Mouse (Mus musculus): Measurements from ENCODE around the gene Dhx37. TPM values are rescaled to one million over a fixed set of nuclear protein-coding genes. Genes with fewer than 3 reads are reported as not detected.
"Not testable (repeated sequence)": the region's sequence is repeated elsewhere in the genome, so short reads cannot be mapped to it uniquely, and the experiment has no call there.

Dhx37 gene
- polyA plus RNA-seq, 1 experiment from 2014 or later: 10.2 TPM

DNA sequence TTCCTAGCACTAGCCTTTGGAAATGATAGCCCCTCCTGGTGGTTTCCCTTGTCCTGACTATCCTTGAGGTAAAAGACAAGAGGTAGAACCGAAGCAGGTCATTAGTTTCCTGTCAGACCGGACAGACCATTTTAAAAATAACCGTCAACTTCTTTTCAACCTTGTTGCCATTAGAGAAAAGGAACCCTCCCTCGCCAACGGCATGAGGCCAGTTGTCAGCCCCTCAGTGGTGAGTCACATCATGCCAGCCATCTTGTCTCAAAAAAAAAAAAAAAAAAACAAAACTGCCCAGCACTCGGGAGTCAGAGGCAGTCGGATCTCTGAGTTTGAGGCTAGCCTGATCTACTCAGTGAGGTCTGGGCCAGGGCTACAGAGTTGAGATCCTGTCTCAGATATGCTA is 33.0 kb downstream of the Dhx37 start:
- WGBS: 43% methylated on average over 7 of the region's 7 CpGs

DNA sequence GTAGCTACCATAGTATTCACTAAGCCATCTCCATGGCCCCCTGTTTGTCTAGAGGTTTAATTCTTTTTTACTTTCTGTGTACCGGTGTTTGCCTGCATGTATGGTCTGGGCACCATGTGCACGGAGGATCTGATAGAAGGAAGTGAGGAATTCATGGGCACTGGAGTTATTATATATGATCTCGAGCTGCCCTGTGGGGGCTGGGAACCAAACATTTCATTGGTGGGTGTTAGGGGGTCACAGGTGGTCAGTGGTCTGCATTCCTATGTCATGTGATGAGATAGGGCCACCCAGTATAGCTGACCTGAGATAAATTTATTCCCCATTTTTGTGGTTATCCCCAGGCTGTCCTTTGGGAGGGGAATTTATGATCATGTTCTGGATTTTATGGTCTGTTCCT is 38.9 kb downstream of the Dhx37 start:
- 0 out of 2 replicates have a peak overlapping the region, but pooled peaks have one; percentile 61 for H3K4me2 ChIP-seq (replicated peaks)
- H3K36me3 ChIP-seq (replicated peaks; ENCODE audit: control insufficient read depth, insufficient read depth): no peaks in the 10 kb centered on the region
- WGBS: 55% methylated on average over 3 of the region's 3 CpGs
- DNase-seq (ENCODE audit: low spot score) (no peak), ATAC-seq (ENCODE audit: low FRiP score) (no peak)
- no peaks in the 10 kb centered on the region for H3K27me3 ChIP-seq (ENCODE audit: control insufficient read depth, insufficient read depth, low read length)
- peaks cover 35% of the 10 kb centered on the region for H3K4me1 ChIP-seq (replicated peaks; ENCODE audit: control insufficient read depth, insufficient read depth, low read length)
- H3K27ac ChIP-seq: peak overlapping the region; percentile 100
- H3K4me3 ChIP-seq (replicated peaks; ENCODE audit: low read length): no peak overlapping the region
- H3K9ac ChIP-seq: 0 out of 2 replicates have a peak overlapping the region, but pooled peaks have one; percentile 30
- H3K9me3 ChIP-seq (ENCODE audit: control insufficient read depth, low read length): no peaks in the 10 kb centered on the region

More for the DNA sequence above, 33.0 kb downstream of the Dhx37 start:
- Histone ChIP-seq H3K36me3 (replicated peaks; ENCODE audit: control insufficient read depth, insufficient read depth) (no peaks in the 10 kb centered on the region), H3K27ac (no peak overlapping the region), H3K4me2 (replicated peaks) (no peak overlapping the region), H3K27me3 (ENCODE audit: control insufficient read depth, insufficient read depth, low read length) (no peaks in the 10 kb centered on the region), H3K9me3 (ENCODE audit: control insufficient read depth, low read length) (no peaks in the 10 kb centered on the region), H3K4me1 (replicated peaks; ENCODE audit: control insufficient read depth, insufficient read depth, low read length) (no peaks in the 10 kb centered on the region; the same call in 1 of the 2 replicates), H3K4me3 (replicated peaks; ENCODE audit: low read length) (no peak overlapping the region), H3K9ac (no peak overlapping the region)
- peak; percentile 23 for DNase-seq (ENCODE audit: low spot score)
- no peak for ATAC-seq (ENCODE audit: low FRiP score)

DNA sequence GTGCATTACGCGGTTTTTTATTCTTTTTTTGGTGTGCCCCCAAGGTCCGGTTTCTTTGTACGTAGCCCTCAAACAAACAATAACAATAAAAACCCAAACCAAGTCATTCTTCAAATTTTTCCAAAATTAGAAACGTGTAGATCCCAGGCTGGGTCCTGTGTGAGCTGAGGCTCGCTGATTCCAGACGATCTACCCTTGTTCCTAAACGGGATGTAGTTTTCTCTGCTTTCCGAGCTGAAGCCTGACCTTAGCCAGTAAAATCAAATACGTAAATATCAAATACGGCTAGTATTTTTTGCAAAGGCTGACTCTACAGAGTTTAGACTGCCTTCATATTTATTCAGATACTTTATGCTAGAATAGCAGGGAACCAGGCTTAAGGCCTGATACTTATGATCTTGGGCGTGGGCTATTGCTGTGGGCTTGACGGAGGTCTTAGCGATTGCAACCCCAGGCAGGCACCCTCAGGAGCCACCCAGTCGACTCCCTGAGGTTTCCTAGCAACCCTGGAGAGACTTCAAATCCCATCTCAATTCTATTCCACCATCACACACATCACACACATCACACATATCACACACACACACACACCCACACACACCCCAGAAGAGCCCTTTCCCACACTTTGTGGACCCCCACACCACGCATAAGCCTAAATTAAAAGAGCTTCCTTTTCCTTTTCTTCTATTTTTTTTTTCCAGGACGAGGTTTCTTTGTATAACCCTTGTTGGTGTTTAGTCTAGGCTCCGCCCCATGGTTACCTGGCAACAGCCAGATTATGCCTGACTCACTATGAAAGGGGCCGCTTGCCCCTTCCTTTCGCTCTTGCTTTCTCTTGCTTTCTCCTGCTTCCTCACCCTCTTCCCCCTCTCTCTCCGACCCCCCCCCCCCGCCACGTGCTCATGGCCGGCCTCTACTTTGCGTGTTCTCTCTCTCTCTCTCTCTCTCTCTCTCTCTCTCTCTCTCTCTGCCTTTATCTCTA is 40.0 kb downstream of the Dhx37 start:
- peak overlapping the region; percentile 29 for H3K4me3 ChIP-seq (replicated peaks; ENCODE audit: low read length)
- ATAC-seq (ENCODE audit: low FRiP score) (peak; percentile 78), DNase-seq (ENCODE audit: low spot score) (peak; percentile 85)
- H3K27ac ChIP-seq: peak overlapping the region; percentile 100
- H3K4me1 ChIP-seq (replicated peaks; ENCODE audit: control insufficient read depth, insufficient read depth, low read length): peaks cover 35% of the 10 kb centered on the region
- H3K27me3 ChIP-seq (ENCODE audit: control insufficient read depth, insufficient read depth, low read length): no peaks in the 10 kb centered on the region
- H3K9ac ChIP-seq: peak overlapping the region; percentile 64
- H3K4me2 ChIP-seq (replicated peaks): peak overlapping the region; percentile 61
- H3K36me3 ChIP-seq (replicated peaks; ENCODE audit: control insufficient read depth, insufficient read depth): no peaks in the 10 kb centered on the region
- no peaks in the 10 kb centered on the region for H3K9me3 ChIP-seq (ENCODE audit: control insufficient read depth, low read length)
- 8% methylated on average over 20 of the region's 25 CpGs for WGBS

DNA sequence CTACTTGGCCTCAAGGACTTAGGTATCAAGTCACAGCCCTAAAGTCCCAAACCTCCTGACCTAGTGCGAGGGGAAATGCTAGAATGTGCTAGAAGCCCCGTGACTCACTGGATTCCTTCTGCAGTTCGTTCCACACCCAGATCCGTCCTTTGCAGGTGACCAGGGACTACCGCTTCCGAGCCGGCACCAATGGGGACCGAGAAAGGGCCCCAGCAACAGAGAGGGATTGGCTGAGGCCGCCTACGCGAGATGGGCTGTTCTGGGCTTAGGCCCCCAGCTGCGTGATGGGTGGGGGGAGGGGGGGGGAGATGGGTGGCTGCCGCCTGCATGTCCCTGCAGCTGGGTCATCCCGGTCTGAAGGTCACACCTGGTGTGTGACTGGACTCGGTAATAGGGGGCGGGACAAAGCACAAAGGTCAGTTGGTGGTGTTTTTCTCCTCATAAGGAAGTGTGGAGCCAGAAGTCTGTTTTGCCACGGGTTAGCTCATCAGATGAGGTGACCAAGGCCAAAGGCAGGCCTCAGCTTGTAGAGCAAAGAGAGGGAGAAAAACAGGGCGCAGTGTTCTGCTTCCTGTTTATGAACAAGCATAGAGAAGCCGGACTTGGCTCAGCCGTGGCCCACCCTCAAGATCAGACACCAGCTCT is 40.8 kb downstream of the Dhx37 start:
- H3K27me3 ChIP-seq (ENCODE audit: control insufficient read depth, insufficient read depth, low read length): no peaks in the 10 kb centered on the region
- DNase-seq (ENCODE audit: low spot score) (peak; percentile 91), ATAC-seq (ENCODE audit: low FRiP score) (peak; percentile 90)
- peak overlapping the region; percentile 29 for H3K4me3 ChIP-seq (replicated peaks; ENCODE audit: low read length)
- H3K9ac ChIP-seq: peak overlapping the region; percentile 64
- no peaks in the 10 kb centered on the region for H3K9me3 ChIP-seq (ENCODE audit: control insufficient read depth, low read length)
- peak overlapping the region; percentile 61 for H3K4me2 ChIP-seq (replicated peaks)
- H3K27ac ChIP-seq: peak overlapping the region; percentile 100
- 2% methylated on average over 20 of the region's 20 CpGs for WGBS
- H3K4me1 ChIP-seq (replicated peaks; ENCODE audit: control insufficient read depth, insufficient read depth, low read length): peaks cover 35% of the 10 kb centered on the region
- no peaks in the 10 kb centered on the region for H3K36me3 ChIP-seq (replicated peaks; ENCODE audit: control insufficient read depth, insufficient read depth)

DNA sequence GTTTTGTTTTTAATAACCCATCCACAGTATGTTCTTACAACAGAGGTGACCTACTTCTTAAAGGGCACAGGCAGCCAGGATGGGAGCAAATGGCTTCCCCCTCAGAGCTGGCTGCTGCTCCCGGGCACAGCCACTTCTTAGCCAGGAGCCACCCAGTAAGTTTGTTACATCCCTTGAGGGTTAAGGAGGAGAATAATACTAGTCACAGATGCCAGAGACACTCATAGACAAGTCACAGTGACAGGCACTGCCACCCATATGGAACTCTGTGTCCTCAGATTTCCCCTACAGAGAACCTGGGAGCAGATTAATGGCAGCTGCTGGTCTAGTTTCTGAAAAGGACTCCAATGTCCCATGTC is 41.3 kb downstream of the Dhx37 start:
- ATAC-seq (ENCODE audit: low FRiP score): no peak
- no peaks in the 10 kb centered on the region for H3K9me3 ChIP-seq (ENCODE audit: control insufficient read depth, low read length)
- peaks cover 35% of the 10 kb centered on the region for H3K4me1 ChIP-seq (replicated peaks; ENCODE audit: control insufficient read depth, insufficient read depth, low read length)
- peak overlapping the region; percentile 61 for H3K4me2 ChIP-seq (replicated peaks)
- no peaks in the 10 kb centered on the region for H3K36me3 ChIP-seq (replicated peaks; ENCODE audit: control insufficient read depth, insufficient read depth)
- H3K4me3 ChIP-seq (replicated peaks; ENCODE audit: low read length): no peak overlapping the region; the same call in 1 of the 2 replicates
- peak overlapping the region; percentile 55 for H3K9ac ChIP-seq
- no peaks in the 10 kb centered on the region for H3K27me3 ChIP-seq (ENCODE audit: control insufficient read depth, insufficient read depth, low read length)
- 20% methylated on average over 1 of the region's 1 CpGs for WGBS
- DNase-seq (ENCODE audit: low spot score): peak; percentile 50
- peak overlapping the region; percentile 100 for H3K27ac ChIP-seq

DNA sequence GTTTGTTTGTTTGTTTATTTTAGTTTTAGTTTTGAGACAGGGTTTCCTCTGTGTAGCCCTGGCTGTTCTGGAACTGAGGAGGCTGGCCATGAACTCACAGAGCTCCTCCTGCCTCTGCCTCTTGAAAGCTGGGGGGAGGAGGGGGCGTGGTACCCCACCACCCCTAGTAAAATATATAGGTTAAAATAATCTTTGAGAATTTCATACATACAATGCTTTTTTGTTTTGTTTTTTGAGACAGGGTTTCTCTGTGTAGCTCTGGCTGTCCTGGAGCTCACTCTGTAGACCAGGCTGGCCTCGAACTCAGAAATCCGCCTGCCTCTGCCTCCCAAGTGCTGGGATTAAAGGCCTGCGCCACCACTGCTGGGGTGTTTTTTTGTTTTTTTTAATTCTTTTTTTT is 41.7 kb downstream of the Dhx37 start:
- WGBS: 93% methylated on average over 4 of the region's 4 CpGs
- ATAC-seq (ENCODE audit: low FRiP score); H3K4me2 ChIP-seq (replicated peaks); H3K4me3 ChIP-seq (replicated peaks; ENCODE audit: low read length); H3K9ac ChIP-seq; DNase-seq (ENCODE audit: low spot score); H3K9me3 ChIP-seq (ENCODE audit: control insufficient read depth, low read length); H3K36me3 ChIP-seq (replicated peaks; ENCODE audit: control insufficient read depth, insufficient read depth); H3K27me3 ChIP-seq (ENCODE audit: control insufficient read depth, insufficient read depth, low read length): not testable (repeated sequence)
- Histone ChIP-seq H3K4me1 (replicated peaks; ENCODE audit: control insufficient read depth, insufficient read depth, low read length) (peaks cover 35% of the 10 kb centered on the region), H3K27ac (peak overlapping the region; percentile 100)

DNA sequence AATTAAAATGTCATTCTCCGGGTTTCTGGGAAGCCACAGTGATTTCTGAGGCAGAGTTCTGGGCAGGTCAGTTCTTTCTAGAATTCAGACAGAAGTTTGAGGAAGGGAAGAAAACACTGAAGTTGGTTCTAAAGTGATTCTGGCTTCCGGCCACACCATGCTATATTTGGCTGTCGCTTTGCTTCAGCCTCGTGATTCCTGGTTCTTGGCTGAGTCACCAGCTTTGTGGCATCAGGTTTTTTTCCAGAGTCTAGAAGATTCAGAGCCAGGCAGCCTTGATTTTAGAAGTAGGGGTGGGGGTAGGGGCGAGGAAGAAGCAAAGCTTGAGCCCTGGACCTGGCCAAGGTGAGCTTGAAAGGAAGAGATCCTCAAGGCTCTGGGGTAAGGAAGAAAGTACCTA is 42.3 kb downstream of the Dhx37 start:
- WGBS: 82% methylated on average over 5 of the region's 5 CpGs
- DNase-seq (ENCODE audit: low spot score) (no peak), ATAC-seq (ENCODE audit: low FRiP score) (no peak)

DNA sequence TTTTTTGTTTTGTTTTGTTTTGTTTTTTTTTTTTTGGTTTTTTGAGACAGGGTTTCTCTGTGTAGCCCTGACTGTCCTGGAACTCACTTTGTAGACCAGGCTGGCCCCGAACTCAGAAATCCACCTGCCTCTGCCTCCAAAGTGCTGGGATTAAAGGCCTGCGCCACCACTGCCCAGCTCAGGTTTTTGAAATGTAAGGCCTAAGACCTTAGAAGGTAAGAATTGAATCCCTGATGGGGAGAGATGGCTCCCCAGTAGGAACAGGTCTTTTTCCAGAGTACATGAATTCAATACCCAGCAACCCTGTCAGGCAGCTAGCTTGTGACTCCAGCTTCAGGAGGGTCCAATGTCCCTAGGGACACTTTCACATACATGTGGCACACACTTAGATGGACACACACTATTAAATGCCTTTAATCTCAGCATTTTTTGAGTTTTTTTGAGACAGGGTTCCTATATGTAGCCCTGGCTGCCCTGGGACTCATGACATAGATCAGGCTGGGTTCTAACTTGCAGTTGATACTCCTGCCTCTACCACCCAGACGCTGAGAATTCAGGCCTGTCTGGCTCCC is 42.9 kb downstream of the Dhx37 start:
- H3K4me1 ChIP-seq (replicated peaks; ENCODE audit: control insufficient read depth, insufficient read depth, low read length): peaks cover 36% of the 10 kb centered on the region
- H3K27ac ChIP-seq: peak overlapping the region; percentile 100; the same call in 1 of the 2 replicates
- DNase-seq (ENCODE audit: low spot score) (no peak), ATAC-seq (ENCODE audit: low FRiP score) (no peak)
- peaks cover under 1% of the 10 kb centered on the region for H3K36me3 ChIP-seq (replicated peaks; ENCODE audit: control insufficient read depth, insufficient read depth)
- H3K4me3 ChIP-seq (replicated peaks; ENCODE audit: low read length): no peak overlapping the region
- no peaks in the 10 kb centered on the region for H3K27me3 ChIP-seq (ENCODE audit: control insufficient read depth, insufficient read depth, low read length)
- no peak overlapping the region for H3K9ac ChIP-seq
- H3K9me3 ChIP-seq (ENCODE audit: control insufficient read depth, low read length): no peaks in the 10 kb centered on the region
- WGBS: 95% methylated on average over 3 of the region's 3 CpGs
- no peak overlapping the region for H3K4me2 ChIP-seq (replicated peaks)

More for the DNA sequence above, 42.3 kb downstream of the Dhx37 start:
- Histone ChIP-seq H3K4me2 (replicated peaks) (no peak overlapping the region), H3K27me3 (ENCODE audit: control insufficient read depth, insufficient read depth, low read length) (no peaks in the 10 kb centered on the region), H3K9ac (no peak overlapping the region), H3K4me3 (replicated peaks; ENCODE audit: low read length) (no peak overlapping the region), H3K36me3 (replicated peaks; ENCODE audit: control insufficient read depth, insufficient read depth) (no peaks in the 10 kb centered on the region), H3K27ac (peak overlapping the region; percentile 100), H3K4me1 (replicated peaks; ENCODE audit: control insufficient read depth, insufficient read depth, low read length) (peaks cover 35% of the 10 kb centered on the region), H3K9me3 (ENCODE audit: control insufficient read depth, low read length) (no peaks in the 10 kb centered on the region)

Data from hindbrain, embryonic 14.5 days (tissue).